In the genomic region with DNA sequence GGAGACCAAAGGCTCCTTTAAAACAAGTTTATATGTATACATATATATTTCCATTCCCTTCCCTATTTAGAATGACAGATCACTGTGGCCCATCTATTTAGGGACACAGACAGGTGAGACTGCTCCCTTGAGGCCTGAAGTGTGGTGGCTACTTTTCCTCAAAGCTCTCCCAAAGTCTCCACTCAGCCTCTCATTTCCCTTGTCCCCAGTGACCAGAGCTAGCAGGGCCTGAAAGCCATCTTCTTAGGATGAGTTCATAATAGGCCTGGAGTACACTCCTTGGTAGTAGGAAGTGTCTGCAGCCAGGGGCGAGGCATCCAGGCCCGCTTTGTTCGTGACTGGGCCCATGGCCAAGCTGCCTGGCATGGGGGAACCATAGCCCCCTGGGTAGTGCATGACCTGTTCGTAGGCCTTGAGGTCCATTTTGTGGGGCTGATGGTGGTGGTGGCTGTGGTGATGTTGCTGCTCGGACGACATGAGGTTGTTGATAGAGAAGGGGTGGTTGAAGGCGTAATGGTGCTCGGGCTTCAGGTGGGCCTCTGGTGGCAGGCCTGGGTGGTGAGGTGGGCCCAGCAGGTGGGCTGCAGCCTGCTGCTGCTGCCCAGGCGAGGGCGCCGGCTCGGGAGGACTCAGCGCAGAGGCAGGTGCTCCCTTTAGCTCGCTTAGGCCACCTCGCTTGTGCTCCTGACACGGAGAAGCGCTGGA, we compare ENCODE assay signal across 13 mouse cellular contexts. TPM values are rescaled to one million over a fixed set of nuclear protein-coding genes. Genes with fewer than 3 reads are reported as not detected.
DNase-seq lines count a peak whose midpoint lies in the region; ATAC-seq lines count a peak whose summit lies in the region.
"Had no signal": no experiment of that assay in that cellular context is flagged by ENCODE, and none has a peak within 500 bp of the region (broad histone marks: within the 10 kb centered on the region; RNA-seq: fewer than 3 reads in every experiment).

No protein-coding gene starts in this region.

- peak overlapping the region; percentile 49; the same call in 1 of the 2 replicates for H3K4me3 ChIP-seq in heart, embryonic 11.5 days (ENCODE audit: low read depth, low read length)
- H3K4me3 ChIP-seq in intestine, embryonic 14.5 days (ENCODE audit: low read depth, low read length): no peak overlapping the region
- peak overlapping the region; percentile 39 for H3K4me3 ChIP-seq in midbrain, embryonic 12.5 days

- H3K9ac ChIP-seq in heart, embryonic 11.5 days (ENCODE audit: low read depth, low read length): no peak overlapping the region
- H3K9ac ChIP-seq in intestine, embryonic 14.5 days (ENCODE audit: low read length): no peak overlapping the region
- peak overlapping the region; percentile 51 for H3K9ac ChIP-seq in midbrain, embryonic 12.5 days (replicated peaks)
- H3K9ac ChIP-seq: embryonic facial prominence, embryonic 12.5 days had no signal

- DNase-seq in heart, postnatal 4 days: no peak
- DNase-seq in ES-CJ7 (ENCODE audit: low read depth, low spot score): peak; percentile 7
- DNase-seq in intestine, embryonic 14.5 days (ENCODE audit: low spot score): peak; percentile 62
- no peak for DNase-seq in adrenal gland, postnatal 25 days
- DNase-seq in adipocyte (ENCODE audit: low spot score): no peak
- DNase-seq in urinary bladder, adult 18-20 months (ENCODE audit: low spot score in 2 of 2): no peak
- DNase-seq: kidney, postnatal 14 days; thymus, postnatal 25 days had no signal

- H3K9me3 ChIP-seq in heart, embryonic 11.5 days (replicated peaks; ENCODE audit: control insufficient read depth, low read length): no peaks in the 10 kb centered on the region
- H3K9me3 ChIP-seq in intestine, embryonic 14.5 days (ENCODE audit: control insufficient read depth, low read length): no peaks in the 10 kb centered on the region
- no peaks in the 10 kb centered on the region for H3K9me3 ChIP-seq in midbrain, embryonic 12.5 days
- H3K9me3 ChIP-seq: embryonic facial prominence, embryonic 12.5 days had no signal

- ATAC-seq in heart, embryonic 11.5 days (replicated peaks; ENCODE audit: insufficient number of reproducible peaks, low FRiP score, low TSS enrichment): no peak
- no peak for ATAC-seq in intestine, embryonic 14.5 days (replicated peaks; ENCODE audit: low FRiP score, low TSS enrichment, low read depth)
- no peak for ATAC-seq in midbrain, embryonic 12.5 days (ENCODE audit: low FRiP score, low read depth)

- H3K4me2 ChIP-seq in heart, embryonic 11.5 days: peak overlapping the region; percentile 71
- peak overlapping the region; percentile 61 for H3K4me2 ChIP-seq in intestine, embryonic 14.5 days (ENCODE audit: low read length)
- peak overlapping the region; percentile 44 for H3K4me2 ChIP-seq in midbrain, embryonic 12.5 days (replicated peaks)

- no peak overlapping the region for H3K27ac ChIP-seq in heart, embryonic 11.5 days (ENCODE audit: low read depth, low read length)
- no peak overlapping the region for H3K27ac ChIP-seq in intestine, embryonic 14.5 days (ENCODE audit: low read depth)
- H3K27ac ChIP-seq in midbrain, embryonic 12.5 days (replicated peaks): peak overlapping the region; percentile 77
- H3K27ac ChIP-seq: embryonic facial prominence, embryonic 12.5 days had no signal

- H3K4me1 ChIP-seq in heart, embryonic 11.5 days (ENCODE audit: control insufficient read depth, insufficient read depth, low read length): 0 out of 2 replicates have a peak, but pooled peaks cover 10% of the 10 kb centered on the region
- 0 out of 2 replicates have a peak, but pooled peaks cover 5% of the 10 kb centered on the region for H3K4me1 ChIP-seq in intestine, embryonic 14.5 days (replicated peaks; ENCODE audit: control insufficient read depth, insufficient read depth, low read length)
- H3K4me1 ChIP-seq in midbrain, embryonic 12.5 days: peaks cover 9% of the 10 kb centered on the region; the same call in 1 of the 2 replicates

- WGBS in heart, embryonic 11.5 days (ENCODE audit: insufficient replicate concordance): 14% methylated on average over 17 of the region's 17 CpGs
- WGBS in intestine, embryonic 14.5 days: 18% methylated on average over 17 of the region's 17 CpGs
- WGBS in midbrain, embryonic 12.5 days: 5% methylated on average over 17 of the region's 17 CpGs

- peaks cover 98% of the 10 kb centered on the region for H3K27me3 ChIP-seq in heart, embryonic 11.5 days (ENCODE audit: control insufficient read depth, insufficient read depth, low read length)
- H3K27me3 ChIP-seq in intestine, embryonic 14.5 days (replicated peaks; ENCODE audit: control insufficient read depth, insufficient read depth, low read length): peaks cover 100% of the 10 kb centered on the region
- H3K27me3 ChIP-seq in midbrain, embryonic 12.5 days: peaks cover 99% of the 10 kb centered on the region

- no peaks in the 10 kb centered on the region for H3K36me3 ChIP-seq in heart, embryonic 11.5 days (ENCODE audit: control insufficient read depth, insufficient read depth, low read length)
- H3K36me3 ChIP-seq in intestine, embryonic 14.5 days (ENCODE audit: control insufficient read depth, insufficient read depth, low read length): no peaks in the 10 kb centered on the region
- H3K36me3 ChIP-seq in midbrain, embryonic 12.5 days: no peaks in the 10 kb centered on the region
- H3K36me3 ChIP-seq: embryonic facial prominence, embryonic 12.5 days had no signal

RNA-seq across cellular contexts. Expression of a gene that starts 3.3 kb away (rescaled TPM):
- polyA plus RNA-seq in heart, embryonic 11.5 days (2014; fragmentation: Nextera tagmentation; extraction: Ambion mirVana): 0.17 and 0.73 TPM in 2 replicates
- total RNA-seq in heart, postnatal 4 days (2021): not detected
- 2.6 and 6.5 TPM in 2 replicates for polyA plus RNA-seq in intestine, embryonic 14.5 days (2014; fragmentation: Nextera tagmentation; extraction: Ambion mirVana)
- polyA plus RNA-seq in midbrain, embryonic 12.5 days (2016; fragmentation: Nextera tagmentation; extraction: Ambion mirVana): 6.7 and 14.0 TPM in 2 replicates
- total RNA-seq in adrenal gland, postnatal 25 days (2021): not detected in 2 replicates
- total RNA-seq: gastrocnemius, adult 18-20 months; left cerebral cortex, postnatal 36 days had no signal

Comparison
In these comparisons a context has a peak if more than half of its experiments do, and no peak if none do; other contexts are left out.
1. DNase-seq: peak in ES-CJ7 (single experiment) and intestine, embryonic 14.5 days (single experiment); none in heart, postnatal 4 days (single experiment), adrenal gland, postnatal 25 days (single experiment), adipocyte (single experiment) and urinary bladder, adult 18-20 months (0 of 2).
2. Peak in every context shown above with its lines, with median percentiles within 50 percentile points of each other: H3K4me2 ChIP-seq.